In genomic region chr8:85327036-85327435, GRCm38 (mm10) we compare ENCODE assay signal across 18 mouse cellular contexts. TPM values are rescaled to one million over a fixed set of nuclear protein-coding genes. Genes with fewer than 3 reads are reported as not detected.
A peak's percentile ranks its signal among the peaks of the same experiment; 100 is the strongest.
DNase-seq lines count a peak whose midpoint lies in the region; TF ChIP-seq lines count a peak whose summit lies in the region.
"Had no signal": no experiment of that assay in that cellular context is flagged by ENCODE, and none has a peak within 500 bp of the region (broad histone marks: within the 10 kb centered on the region; RNA-seq: fewer than 3 reads in every experiment).

No protein-coding gene starts in this region.

- peak; percentile 66 for DNase-seq in heart, embryonic 10.5 days (ENCODE audit: low spot score)
- no peak for DNase-seq in heart, postnatal 36 days
- peak; percentile 3 for DNase-seq in brain, adult 2 months (ENCODE audit: low read depth, low spot score)
- DNase-seq in testis, postnatal 14 days (ENCODE audit: low spot score) = no peak
- DNase-seq: adrenal gland, postnatal 10 days; adrenal gland, postnatal 25 days; cerebellum, adult 11-12 months; cerebellum, adult 2 months; cerebellum, adult 9-10 months; cerebellum, postnatal 10 days; cerebellum, postnatal 25 days; forebrain, postnatal 0 days had no signal

- H3K79me2 ChIP-seq in myocyte (ENCODE audit: control insufficient read depth, insufficient read depth) = no peaks in the 10 kb centered on the region

- intact Hi-C loops in heart, postnatal 36 days (cut with DNase I) = no loop called here

- 77% methylated on average over 9 of the region's 9 CpGs for WGBS in heart, embryonic 10.5 days

- H3ac ChIP-seq in myocyte (ENCODE audit: control insufficient read depth, insufficient read length) = no peak overlapping the region

- H3K4me2 ChIP-seq in myocyte (ENCODE audit: low read depth) = peak overlapping the region; percentile 51
- H3K4me2 ChIP-seq: embryonic facial prominence, embryonic 12.5 days; forebrain, embryonic 13.5 days; forebrain, embryonic 15.5 days had no signal

- no peak overlapping the region for H3K4me3 ChIP-seq in heart, embryonic 10.5 days
- no peak overlapping the region for H3K4me3 ChIP-seq in myocyte
- H3K4me3 ChIP-seq: embryonic facial prominence, embryonic 10.5 days; embryonic facial prominence, embryonic 12.5 days; forebrain, embryonic 13.5 days; forebrain, embryonic 15.5 days had no signal

- H3K36me3 ChIP-seq in heart, embryonic 10.5 days = peaks cover 88% of the 10 kb centered on the region
- no peaks in the 10 kb centered on the region for H3K36me3 ChIP-seq in myocyte (ENCODE audit: control insufficient read depth, insufficient read depth)
- H3K36me3 ChIP-seq: embryonic facial prominence, embryonic 10.5 days; embryonic facial prominence, embryonic 12.5 days; forebrain, embryonic 15.5 days had no signal

- H3K27me3 ChIP-seq in heart, embryonic 10.5 days (ENCODE audit: insufficient read depth, poor library complexity, severe bottlenecking) = no peaks in the 10 kb centered on the region
- H3K27me3 ChIP-seq in myocyte (ENCODE audit: control insufficient read depth, insufficient read depth, insufficient read length) = no peaks in the 10 kb centered on the region
- H3K27me3 ChIP-seq: embryonic facial prominence, embryonic 12.5 days; forebrain, embryonic 13.5 days; forebrain, embryonic 15.5 days had no signal

- H3K27ac ChIP-seq in heart, embryonic 10.5 days = no peak overlapping the region
- H3K27ac ChIP-seq: embryonic facial prominence, embryonic 10.5 days; embryonic facial prominence, embryonic 12.5 days; forebrain, embryonic 13.5 days; forebrain, embryonic 15.5 days had no signal

- no peak for TF ChIP-seq POLR2A in myocyte (IDR thresholded peaks at IDR 0.05; ENCODE audit: insufficient read length, low read depth)

- H3K4me1 ChIP-seq in heart, embryonic 10.5 days = no peaks in the 10 kb centered on the region
- H3K4me1 ChIP-seq: embryonic facial prominence, embryonic 10.5 days; embryonic facial prominence, embryonic 12.5 days; forebrain, embryonic 13.5 days; forebrain, embryonic 15.5 days had no signal

- H3K9me3 ChIP-seq in heart, embryonic 10.5 days = no peaks in the 10 kb centered on the region
- H3K9me3 ChIP-seq: embryonic facial prominence, embryonic 10.5 days; embryonic facial prominence, embryonic 12.5 days; forebrain, embryonic 13.5 days; forebrain, embryonic 15.5 days had no signal

TF ChIP-seq in myocyte, 11 proteins besides CTCF, POLR2A, EP300 and RAD21:
- no peak for TF ChIP-seq MYOD1 (IDR thresholded peaks at IDR 0.05; ENCODE audit: control insufficient read depth in 1 of 3, insufficient read length in 2 of 3, low read depth in 2 of 3)
- TF ChIP-seq TCF12 (IDR thresholded peaks at IDR 0.05; ENCODE audit: insufficient read depth, poor library complexity, severe bottlenecking) = no peak
- TF ChIP-seq TCF3 (IDR thresholded peaks at IDR 0.05; ENCODE audit: insufficient read length, low read depth) = no peak
- TF ChIP-seq POLR2AphosphoS2 (IDR thresholded peaks at IDR 0.05; ENCODE audit: insufficient read length, low read depth) = no peak
- TF ChIP-seq REST (IDR thresholded peaks at IDR 0.05; ENCODE audit: insufficient read depth, insufficient read length) = no peak
- TF ChIP-seq E2F4 (IDR thresholded peaks at IDR 0.05; ENCODE audit: insufficient read depth) = no peak
- TF ChIP-seq SRF (IDR thresholded peaks at IDR 0.05; ENCODE audit: control insufficient read depth, insufficient read length, low read depth) = no peak
- no peak for TF ChIP-seq MYOG (IDR thresholded peaks at IDR 0.05; ENCODE audit: control insufficient read depth in 1 of 3, insufficient read depth in 1 of 3, insufficient read length in 2 of 3, low read depth in 2 of 3)
- no peak for TF ChIP-seq MAX (IDR thresholded peaks at IDR 0.05; ENCODE audit: low read depth)
- TF ChIP-seq USF1 (IDR thresholded peaks at IDR 0.05; ENCODE audit: low read depth) = no peak
- no peak for TF ChIP-seq CEBPB (IDR thresholded peaks at IDR 0.05; ENCODE audit: insufficient read depth, poor library complexity, severe bottlenecking)

RNA-seq across cellular contexts. Expression of gene Vps35, which starts 27.4 kb away (rescaled TPM):
- 124 and 136 TPM in 2 replicates for polyA plus RNA-seq in heart, embryonic 10.5 days (2016; fragmentation: Nextera tagmentation; extraction: Ambion mirVana)
- 10 to 100 TPM; 70.7 to 71.1 TPM for total RNA-seq in heart, postnatal 36 days (2021)
- 52.1 TPM for polyA plus RNA-seq in myocyte (2012; fragmentation: generic; extraction: Trizol)

RNA-seq across cellular contexts. Expression of gene Orc6, which starts 27.6 kb away (rescaled TPM):
- 89.3 and 122 TPM in 2 replicates for polyA plus RNA-seq in heart, embryonic 10.5 days (2016; fragmentation: Nextera tagmentation; extraction: Ambion mirVana)
- 1 to 10 TPM; 5.8 to 8.2 TPM for total RNA-seq in heart, postnatal 36 days (2021)
- 13.2 TPM for polyA plus RNA-seq in myocyte (2012; fragmentation: generic; extraction: Trizol)

RNA-seq across cellular contexts. Expression of gene Mylk3, which starts 59.1 kb away (rescaled TPM):
- polyA plus RNA-seq in heart, embryonic 10.5 days (2016; fragmentation: Nextera tagmentation; extraction: Ambion mirVana) = 131 and 248 TPM in 2 replicates
- total RNA-seq in heart, postnatal 36 days (2021) = 100 to 1,000 TPM; 418 to 460 TPM
- polyA plus RNA-seq in myocyte (2012; fragmentation: generic; extraction: Trizol) = 3.7 TPM
- polyA plus RNA-seq: C2C12 had no signal

Comparison
In these comparisons a context has a peak if more than half of its experiments do, and no peak if none do; other contexts are left out.
1. DNase-seq: peak in heart, embryonic 10.5 days (single experiment) and brain, adult 2 months (single experiment); none in heart, postnatal 36 days (0 of 2) and testis, postnatal 14 days (single experiment).
2. RNA of gene Mylk3, which starts 59.1 kb away (polyA plus RNA-seq): 131 to 248 TPM in heart, embryonic 10.5 days; 3.7 TPM in myocyte (single experiment); every median in the first group is over 10 times any median in the second.